ENCODE assay signal across 10 mouse cellular contexts in the genomic region with DNA sequence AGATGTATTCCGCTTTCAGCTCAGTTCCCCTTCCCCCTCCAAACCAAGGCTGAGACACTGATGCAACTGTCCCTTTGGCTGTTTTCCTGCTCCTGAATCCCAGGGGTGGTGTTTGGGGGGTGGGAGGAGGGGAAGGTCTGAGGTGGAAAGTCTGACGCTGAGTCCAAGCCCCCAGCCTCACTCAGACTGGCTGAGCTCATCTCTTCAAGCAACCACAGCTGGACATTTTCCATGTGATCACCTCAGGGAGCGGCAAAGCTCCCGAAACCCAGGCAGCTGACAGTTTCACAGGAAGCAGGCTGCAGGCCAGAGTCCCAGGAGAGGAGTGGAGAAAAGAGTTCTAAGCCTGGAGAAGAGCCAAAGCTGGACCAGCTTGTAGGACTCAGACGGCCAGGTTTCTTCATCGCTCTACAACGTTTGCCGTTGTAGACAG. TPM values are rescaled to one million over a fixed set of nuclear protein-coding genes. Genes with fewer than 3 reads are reported as not detected.
DNase-seq lines count a peak whose midpoint lies in the region; ATAC-seq and TF ChIP-seq lines count a peak whose summit lies in the region.
"Had no signal": no experiment of that assay in that cellular context is flagged by ENCODE, and none has a peak within 500 bp of the region (broad histone marks: within the 10 kb centered on the region; RNA-seq: fewer than 3 reads in every experiment).

No protein-coding gene starts in this region.

- no peak for TF ChIP-seq CTCF in midbrain, postnatal 0 days (IDR thresholded peaks at IDR 0.05)

- no peaks in the 10 kb centered on the region for H3K4me1 ChIP-seq in midbrain, postnatal 0 days (ENCODE audit: insufficient read depth, low read length)
- no peaks in the 10 kb centered on the region for H3K4me1 ChIP-seq in midbrain, embryonic 15.5 days

- H3K4me3 ChIP-seq in midbrain, postnatal 0 days (ENCODE audit: low read depth, low read length): no peak overlapping the region
- H3K4me3 ChIP-seq in midbrain, embryonic 15.5 days: no peak overlapping the region
- H3K4me3 ChIP-seq: neural tube, embryonic 12.5 days had no signal

- peak; percentile 43 for DNase-seq in adrenal gland, adult 2 months
- DNase-seq in adrenal gland, postnatal 25 days: no peak
- peak; percentile 65 for DNase-seq in midbrain, postnatal 0 days (ENCODE audit: low spot score)
- DNase-seq in kidney, postnatal 25 days: peak; percentile 54 to 66
- DNase-seq in layer of hippocampus, postnatal 10 days (ENCODE audit: low spot score in 2 of 2): no peak
- no peak for DNase-seq in layer of hippocampus, adult 8-10 months (ENCODE audit: low spot score in 2 of 2)
- no peak for DNase-seq in cerebellum, adult 8-10 months

- no peaks in the 10 kb centered on the region for H3K27me3 ChIP-seq in midbrain, postnatal 0 days (ENCODE audit: insufficient read depth, low read length)
- H3K27me3 ChIP-seq in midbrain, embryonic 15.5 days (replicated peaks): no peaks in the 10 kb centered on the region
- H3K27me3 ChIP-seq: neural tube, embryonic 12.5 days had no signal

- no peaks in the 10 kb centered on the region for H3K36me3 ChIP-seq in midbrain, postnatal 0 days (ENCODE audit: insufficient read depth, low read length)
- no peaks in the 10 kb centered on the region for H3K36me3 ChIP-seq in midbrain, embryonic 15.5 days (replicated peaks)
- H3K36me3 ChIP-seq: neural tube, embryonic 12.5 days had no signal

- H3K9me3 ChIP-seq in midbrain, postnatal 0 days (ENCODE audit: low read length): no peaks in the 10 kb centered on the region
- H3K9me3 ChIP-seq in midbrain, embryonic 15.5 days: no peaks in the 10 kb centered on the region
- H3K9me3 ChIP-seq: neural tube, embryonic 12.5 days had no signal

- H3K4me2 ChIP-seq in midbrain, postnatal 0 days (ENCODE audit: low read depth, low read length, poor library complexity, severe bottlenecking): no peak overlapping the region
- H3K4me2 ChIP-seq in midbrain, embryonic 15.5 days: no peak overlapping the region
- H3K4me2 ChIP-seq: neural tube, embryonic 12.5 days had no signal

- no peak overlapping the region for H3K27ac ChIP-seq in midbrain, postnatal 0 days (ENCODE audit: low read depth, low read length)
- H3K27ac ChIP-seq in midbrain, embryonic 15.5 days: no peak overlapping the region
- H3K27ac ChIP-seq: neural tube, embryonic 12.5 days had no signal

- H3K9ac ChIP-seq in midbrain, postnatal 0 days (replicated peaks; ENCODE audit: low read length, poor library complexity, severe bottlenecking): no peak overlapping the region
- no peak overlapping the region for H3K9ac ChIP-seq in midbrain, embryonic 15.5 days
- H3K9ac ChIP-seq: neural tube, embryonic 12.5 days had no signal

- ATAC-seq in midbrain, postnatal 0 days (ENCODE audit: low FRiP score): no peak; the same call in 1 of the 2 replicates
- ATAC-seq in midbrain, embryonic 15.5 days (replicated peaks): no peak

- WGBS in midbrain, postnatal 0 days: 61% methylated on average over 8 of the region's 8 CpGs
- whole genome bisulfite sequencing in midbrain, embryonic 15.5 days: 67% methylated on average over 8 of the region's 8 CpGs

RNA-seq across cellular contexts. Expression of a gene that starts 10.3 kb away (rescaled TPM):
- total RNA-seq in adrenal gland, adult 2 months (2021): 10 to 100 TPM; 28.4 to 36.0 TPM
- 28.5 and 33.7 TPM in 2 replicates for polyA plus RNA-seq in adrenal gland, adult 2 months (2012; rRNA removed)
- 35.5 and 45.9 TPM in 2 replicates for total RNA-seq in adrenal gland, postnatal 25 days (2021)
- total RNA-seq in midbrain, postnatal 0 days (2014; rRNA removed): 4.8 and 6.8 TPM in 2 replicates
- polyA plus RNA-seq in midbrain, postnatal 0 days (2015; fragmentation: Nextera tagmentation; extraction: Ambion mirVana): 3.8 TPM in 2 replicates
- 7.3 and 8.2 TPM in 2 replicates for polyA plus RNA-seq in midbrain, embryonic 15.5 days (2015; fragmentation: Nextera tagmentation; extraction: Ambion mirVana)
- 1 to 10 TPM; 6.7 to 7.5 TPM for total RNA-seq in layer of hippocampus, postnatal 10 days (2021)
- 1 to 10 TPM; 1.8 to 4.8 (median 2.9) TPM for total RNA-seq in layer of hippocampus, adult 8-10 months (2022)

RNA-seq across cellular contexts. Expression of a gene that starts 37.0 kb away (rescaled TPM):
- total RNA-seq in adrenal gland, adult 2 months (2021): 10 to 100 TPM; 10.1 to 18.3 TPM
- polyA plus RNA-seq in adrenal gland, adult 2 months (2012; rRNA removed): 16.7 and 17.1 TPM in 2 replicates
- 8.8 and 9.1 TPM in 2 replicates for total RNA-seq in adrenal gland, postnatal 25 days (2021)
- total RNA-seq in midbrain, postnatal 0 days (2014; rRNA removed): 22.0 and 26.5 TPM in 2 replicates
- 26.9 and 28.8 TPM in 2 replicates for polyA plus RNA-seq in midbrain, postnatal 0 days (2015; fragmentation: Nextera tagmentation; extraction: Ambion mirVana)
- polyA plus RNA-seq in midbrain, embryonic 15.5 days (2015; fragmentation: Nextera tagmentation; extraction: Ambion mirVana): 24.4 and 25.6 TPM in 2 replicates
- 10 to 100 TPM; 36.5 to 45.0 TPM for total RNA-seq in layer of hippocampus, postnatal 10 days (2021)
- 10 to 100 TPM; 37.9 to 55.5 (median 47.0) TPM for total RNA-seq in layer of hippocampus, adult 8-10 months (2022)

RNA-seq across cellular contexts. Expression of a gene that starts 53.4 kb away (rescaled TPM):
- total RNA-seq in adrenal gland, adult 2 months (2021): not detected
- not detected in 2 replicates for polyA plus RNA-seq in adrenal gland, adult 2 months (2012; rRNA removed)
- total RNA-seq in adrenal gland, postnatal 25 days (2021): not detected in 2 replicates
- total RNA-seq in midbrain, postnatal 0 days (2014; rRNA removed): not detected in 2 replicates
- polyA plus RNA-seq in midbrain, postnatal 0 days (2015; fragmentation: Nextera tagmentation; extraction: Ambion mirVana): 0.50 TPM in 1 of 2 replicates, not detected in the other
- polyA plus RNA-seq in midbrain, embryonic 15.5 days (2015; fragmentation: Nextera tagmentation; extraction: Ambion mirVana): not detected in 2 replicates
- total RNA-seq in layer of hippocampus, postnatal 10 days (2021): not detected
- total RNA-seq in layer of hippocampus, adult 8-10 months (2022): not detected
- total RNA-seq: liver, adult 2 months had no signal
- polyA plus RNA-seq: liver, adult 2 months; neural tube, embryonic 12.5 days had no signal

Comparison
In these comparisons a context has a peak if more than half of its experiments do, and no peak if none do; other contexts are left out.
1. DNase-seq: peak in adrenal gland, adult 2 months (single experiment), midbrain, postnatal 0 days (single experiment) and kidney, postnatal 25 days (2 of 2); none in adrenal gland, postnatal 25 days (single experiment), layer of hippocampus, postnatal 10 days (0 of 2), layer of hippocampus, adult 8-10 months (0 of 2) and cerebellum, adult 8-10 months (single experiment).